Mouse (Mus musculus) C2C12 (cell line): ENCODE measurements around the gene Zfp217. TPM values are rescaled to one million over a fixed set of nuclear protein-coding genes. Genes with fewer than 3 reads are reported as not detected.

Experiments
- H3K27me3 ChIP-seq: one replicate; pipeline ENCODE4 v1.6.1; 2011; ENCODE audit not compliant: control insufficient read depth, insufficient read depth, insufficient read length
- H3K36me3 ChIP-seq: one replicate; pipeline ENCODE4 v1.6.1; 2011; ENCODE audit not compliant: control insufficient read depth, insufficient read depth
- H3K4me3 ChIP-seq: one replicate; pipeline ENCODE4 v1.5.1; 2011; ENCODE audit warnings: mild to moderate bottlenecking, control low read depth; ENCODE audit not compliant: poor library complexity, insufficient read depth, severe bottlenecking
- H3K79me2 ChIP-seq: one replicate; pipeline ENCODE4 v1.6.1; 2011; ENCODE audit not compliant: control insufficient read depth, insufficient read depth
- H3K79me3 ChIP-seq: one replicate; pipeline ENCODE4 v1.6.1; 2011; ENCODE audit warnings: low read depth, control low read depth
- H3ac ChIP-seq: one replicate; pipeline ENCODE3; 2011; ENCODE audit warnings: low read depth; ENCODE audit not compliant: control insufficient read depth, insufficient read length
- CEBPB ChIP-seq: IDR thresholded peaks from one replicate; pipeline ENCODE4 v1.6.1; 2011; ENCODE audit warnings: low read depth, mild to moderate bottlenecking, control low read depth, moderate library complexity
- CTCF ChIP-seq: IDR thresholded peaks from one replicate; pipeline ENCODE4 v1.5.1; 2011; ENCODE audit not compliant: control insufficient read depth, insufficient read depth, insufficient read length
- FOSL1 ChIP-seq: IDR thresholded peaks from one replicate; pipeline ENCODE4 v1.8.0; 2011; ENCODE audit warnings: mild to moderate bottlenecking, low read length; ENCODE audit not compliant: poor library complexity, insufficient read depth, severe bottlenecking
- MAX ChIP-seq: IDR thresholded peaks from one replicate; pipeline ENCODE4 v1.6.1; 2011; ENCODE audit warnings: mild to moderate bottlenecking, control low read depth
- MYOD1 ChIP-seq: IDR thresholded peaks from one replicate; pipeline ENCODE4 v1.6.1; 2011; ENCODE audit warnings: low read depth; ENCODE audit not compliant: control insufficient read depth, insufficient read length
- MYOG ChIP-seq: IDR thresholded peaks from one replicate; pipeline ENCODE4 v1.6.1; 2011; ENCODE audit not compliant: control insufficient read depth, insufficient read length; ENCODE audit errors: extremely low read depth
- USF1 ChIP-seq: IDR thresholded peaks from one replicate; pipeline ENCODE4 v1.6.1; 2011; ENCODE audit warnings: low read depth, mild to moderate bottlenecking, control low read depth, moderate library complexity
- polyA plus RNA-seq: library from polyadenylated mRNA; unstranded; fragments of >200 nt; fragmentation: generic; extraction: Trizol; gene quantifications from one replicate; pipeline ENCODE4 v1.2.1, GENCODE M21; 2012; ENCODE audit warnings: missing spikeins

The Zfp217 gene
- polyA plus RNA-seq, 1 experiment, result 4.2 TPM

- TF ChIP-seq CEBPB, result peak; percentile 78
- TF ChIP-seq MYOG, result no peak
- TF ChIP-seq FOSL1, result no peak
- Histone ChIP-seq H3K79me3 (no peaks in the 10 kb centered on the region), H3K79me2 (no peaks in the 10 kb centered on the region), H3ac (no peak overlapping the region), H3K4me3 (no peak overlapping the region), H3K36me3 (no peaks in the 10 kb centered on the region), H3K27me3 (no peaks in the 10 kb centered on the region)
Measured at GRCm38 (mm10) chr2:170155089-170155740, 7.3 kb upstream of the Zfp217 start.

GRCm38 (mm10) chr2:170154738-170155088 is 6.8 kb upstream of the Zfp217 start:
- H3K79me3 ChIP-seq, result no peaks in the 10 kb centered on the region
- H3K36me3 ChIP-seq, result no peaks in the 10 kb centered on the region
- H3K27me3 ChIP-seq, result no peaks in the 10 kb centered on the region
- H3K79me2 ChIP-seq, result no peaks in the 10 kb centered on the region
- TF ChIP-seq MYOD1 (no peak), MAX (no peak), CTCF (no peak), FOSL1 (no peak), MYOG (no peak)
- no peak overlapping the region for H3K4me3 ChIP-seq
- no peak overlapping the region for H3ac ChIP-seq

- no peaks in the 10 kb centered on the region for H3K79me3 ChIP-seq
- H3K4me3 ChIP-seq, result no peak overlapping the region
- H3K36me3 ChIP-seq, result no peaks in the 10 kb centered on the region
- no peak overlapping the region for H3ac ChIP-seq
- H3K79me2 ChIP-seq, result no peaks in the 10 kb centered on the region
- H3K27me3 ChIP-seq, result no peaks in the 10 kb centered on the region
- TF ChIP-seq MYOD1, result no peak
- TF ChIP-seq MAX, result no peak
- TF ChIP-seq USF1, result no peak
- TF ChIP-seq CTCF, result no peak
- TF ChIP-seq MYOG, result no peak
- no peak for TF ChIP-seq CEBPB
- TF ChIP-seq FOSL1, result no peak
Measured at GRCm38 (mm10) chr2:170154301-170154721, 6.4 kb upstream of the Zfp217 start.

GRCm38 (mm10) chr2:170153421-170154271 is 5.7 kb upstream of the Zfp217 start:
- Histone ChIP-seq H3K36me3 (no peaks in the 10 kb centered on the region), H3K79me3 (no peaks in the 10 kb centered on the region), H3K79me2 (no peaks in the 10 kb centered on the region), H3K4me3 (peak overlapping the region; percentile 28), H3ac (peak overlapping the region; percentile 74), H3K27me3 (no peaks in the 10 kb centered on the region)
- TF ChIP-seq USF1, result no peak
- peak; percentile 93 for TF ChIP-seq CEBPB
- TF ChIP-seq CTCF, result no peak
- no peak for TF ChIP-seq MYOD1
- TF ChIP-seq MAX, result peak; percentile 26
- TF ChIP-seq MYOG, result no peak

DNA sequence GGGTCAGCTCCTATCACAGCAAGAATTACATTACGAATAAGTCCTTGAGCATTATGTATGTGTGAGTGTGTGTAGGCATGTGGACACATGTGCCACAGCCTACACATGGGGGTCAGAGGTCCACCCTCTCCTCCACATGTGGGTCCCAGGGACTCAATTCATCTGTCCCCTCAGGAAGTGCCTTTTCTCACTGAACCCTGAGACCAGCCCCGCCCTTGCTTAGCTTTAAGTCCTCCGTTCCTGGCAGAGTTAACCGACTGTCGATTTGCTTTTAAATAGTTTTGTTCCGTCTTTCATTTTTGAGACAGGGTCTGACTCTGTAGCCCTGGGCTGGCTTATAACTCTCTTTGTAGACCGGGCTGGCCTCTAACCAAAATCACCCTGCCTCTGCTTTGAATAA is 5.0 kb upstream of the Zfp217 start:
- Histone ChIP-seq H3K4me3 (no peak overlapping the region), H3K79me3 (no peaks in the 10 kb centered on the region), H3K36me3 (no peaks in the 10 kb centered on the region), H3K27me3 (no peaks in the 10 kb centered on the region), H3ac (peak overlapping the region; percentile 1), H3K79me2 (no peaks in the 10 kb centered on the region)
- no peak for TF ChIP-seq MYOG
- TF ChIP-seq CTCF, result no peak
- no peak for TF ChIP-seq FOSL1
- TF ChIP-seq CEBPB, result no peak
- TF ChIP-seq MYOD1, result no peak
- no peak for TF ChIP-seq MAX
- TF ChIP-seq USF1, result no peak
